Mouse (Mus musculus) limb, embryonic 15.5 days (tissue): ENCODE measurements at regions not wholly inside any gene's neighbourhood (a gene's known extent, or its start where the extent isn't known, plus 50 kb on each side); places are given as distances from the start of the nearest gene placed in this dataset.

Experiments used
- ATAC-seq: fragments of 200-750 bp; cut with Nextera tagmentation; 2 replicates; pipeline ENCODE4 v1.8.0; 2017; ENCODE audit warnings: low read depth, moderate TSS enrichment; ENCODE audit not compliant: insufficient number of reproducible peaks, low FRiP score, low TSS enrichment
- H3K27ac ChIP-seq: fragments of 300-500 bp; sonication (generic); 2 replicates; pipeline ENCODE4 v1.5.1; 2015; ENCODE audit warnings: moderate library complexity, mild to moderate bottlenecking, inconsistent platforms
- H3K27me3 ChIP-seq: fragments of 300-500 bp; sonication (generic); 2 replicates; pipeline ENCODE4 v1.6.1; 2015; ENCODE audit warnings: inconsistent platforms
- H3K36me3 ChIP-seq: fragments of 300-500 bp; sonication (generic); 2 replicates; pipeline ENCODE4 v1.6.1; 2015; ENCODE audit warnings: inconsistent platforms
- H3K4me1 ChIP-seq: fragments of 300-500 bp; sonication (generic); 2 replicates; pipeline ENCODE4 v1.6.1; 2015; ENCODE audit warnings: inconsistent platforms
- H3K4me2 ChIP-seq: fragments of 300-500 bp; sonication (generic); 2 replicates; pipeline ENCODE4 v1.6.1; 2015; ENCODE audit warnings: mild to moderate bottlenecking, inconsistent platforms
- H3K4me3 ChIP-seq: fragments of 300-500 bp; sonication (generic); 2 replicates; pipeline ENCODE4 v1.5.1; 2015; ENCODE audit warnings: mild to moderate bottlenecking, inconsistent platforms
- H3K9ac ChIP-seq: fragments of 300-500 bp; sonication (generic); 2 replicates; pipeline ENCODE4 v1.6.1; 2015; ENCODE audit warnings: inconsistent platforms
- H3K9me3 ChIP-seq: fragments of 300-500 bp; sonication (generic); 2 replicates; pipeline ENCODE4 v1.6.1; 2016; ENCODE audit warnings: inconsistent platforms
- WGBS: fragments of 180-500 bp; shearing (Covaris S2); methylation state at CpG from one replicate; pipeline ENCODE4 v1.1.7; 2015; 5-methylcytosine and 5-hydroxymethylcytosine counted together

GRCm38 (mm10) chr1:189990046-189990622, 68.0 kb upstream of the Smyd2 start:
- no peak overlapping the region for H3K4me3 ChIP-seq
- WGBS: 7% methylated on average over 11 of the region's 11 CpGs

GRCm38 (mm10) chr1:189989376-189989775, 67.2 kb upstream of the Smyd2 start:
- Histone ChIP-seq H3K9me3 (no peaks in the 10 kb centered on the region), H3K9ac (no peak overlapping the region), H3K27ac (no peak overlapping the region), H3K27me3 (peaks cover 4% of the 10 kb centered on the region), H3K4me2 (peak overlapping the region; percentile 37), H3K4me1 (peaks cover 6% of the 10 kb centered on the region), H3K36me3 (no peaks in the 10 kb centered on the region), H3K4me3 (peak overlapping the region; percentile 11; the same call in 1 of the 2 replicates)
- no peak for ATAC-seq
- 9% methylated on average over 14 of the region's 14 CpGs for WGBS

More at GRCm38 (mm10) chr1:189990046-189990622, 68.0 kb upstream of the Smyd2 start:
- Histone ChIP-seq H3K4me1 (peaks cover 6% of the 10 kb centered on the region), H3K36me3 (no peaks in the 10 kb centered on the region), H3K27ac (no peak overlapping the region), H3K27me3 (peaks cover 4% of the 10 kb centered on the region), H3K9ac (no peak overlapping the region), H3K4me2 (0 out of 2 replicates have a peak overlapping the region, but pooled peaks have one; percentile 5), H3K9me3 (no peaks in the 10 kb centered on the region)
- no peak for ATAC-seq

- Histone ChIP-seq H3K9ac (no peak overlapping the region), H3K27me3 (peaks cover 4% of the 10 kb centered on the region), H3K9me3 (no peaks in the 10 kb centered on the region), H3K36me3 (no peaks in the 10 kb centered on the region), H3K4me1 (peaks cover 6% of the 10 kb centered on the region), H3K27ac (no peak overlapping the region), H3K4me3 (no peak overlapping the region), H3K4me2 (no peak overlapping the region)
- 74% methylated on average over 3 of the region's 3 CpGs for WGBS
- ATAC-seq: 0 out of 2 replicates have a peak, but pooled peaks have one; percentile 44
These were observed 66.7 kb upstream of the Smyd2 start for GRCm38 (mm10) chr1:189988864-189989263.

- Histone ChIP-seq H3K9ac (no peak overlapping the region), H3K36me3 (no peaks in the 10 kb centered on the region), H3K27ac (no peak overlapping the region), H3K4me2 (no peak overlapping the region), H3K9me3 (no peaks in the 10 kb centered on the region), H3K27me3 (no peaks in the 10 kb centered on the region), H3K4me3 (no peak overlapping the region), H3K4me1 (peaks cover 6% of the 10 kb centered on the region)
- ATAC-seq: no peak
- WGBS: 64% methylated on average over 11 of the region's 11 CpGs
These were observed 63.5 kb upstream of the Smyd2 start for GRCm38 (mm10) chr1:189985516-189986205.

- Histone ChIP-seq H3K9me3 (no peaks in the 10 kb centered on the region), H3K4me1 (no peaks in the 10 kb centered on the region), H3K27me3 (0 out of 2 replicates have a peak, but pooled peaks cover 6% of the 10 kb centered on the region), H3K4me2 (no peak overlapping the region), H3K9ac (no peak overlapping the region), H3K36me3 (no peaks in the 10 kb centered on the region), H3K27ac (no peak overlapping the region), H3K4me3 (no peak overlapping the region)
- WGBS: 79% methylated on average over 10 of the region's 10 CpGs
- ATAC-seq: no peak
These were observed 56.1 kb upstream of the Smyd2 start for GRCm38 (mm10) chr1:189978244-189978643.

- WGBS: 66% methylated on average over 9 of the region's 9 CpGs
- Histone ChIP-seq H3K4me3 (no peak overlapping the region), H3K27me3 (0 out of 2 replicates have a peak, but pooled peaks cover 6% of the 10 kb centered on the region), H3K36me3 (no peaks in the 10 kb centered on the region), H3K9ac (no peak overlapping the region), H3K9me3 (no peaks in the 10 kb centered on the region), H3K27ac (no peak overlapping the region), H3K4me1 (peaks cover 3% of the 10 kb centered on the region; the same call in 1 of the 2 replicates), H3K4me2 (no peak overlapping the region)
- no peak for ATAC-seq
These were observed 53.5 kb upstream of the Smyd2 start for GRCm38 (mm10) chr1:189975660-189976059.

GRCm38 (mm10) chr1:189972790-189973406, 50.7 kb upstream of the Smyd2 start:
- H3K9me3 ChIP-seq: no peaks in the 10 kb centered on the region
- H3K27ac ChIP-seq: no peak overlapping the region
- peak; percentile 37; the same call in 1 of the 2 replicates for ATAC-seq
- H3K36me3 ChIP-seq: no peaks in the 10 kb centered on the region
- peaks cover 3% of the 10 kb centered on the region; the same call in 1 of the 2 replicates for H3K4me1 ChIP-seq
- no peak overlapping the region for H3K9ac ChIP-seq
- 0 out of 2 replicates have a peak overlapping the region, but pooled peaks have one; percentile 7 for H3K4me3 ChIP-seq
- WGBS: 13% methylated on average over 13 of the region's 13 CpGs
- H3K27me3 ChIP-seq: 0 out of 2 replicates have a peak, but pooled peaks cover 6% of the 10 kb centered on the region
- 0 out of 2 replicates have a peak overlapping the region, but pooled peaks have one; percentile 19 for H3K4me2 ChIP-seq
